Mouse (Mus musculus): ENCODE results near the gene Lgr4. TPM values are rescaled to one million over a fixed set of nuclear protein-coding genes. Genes with fewer than 3 reads are reported as not detected.
"Not testable (repeated sequence)": the region's sequence is repeated elsewhere in the genome, so short reads cannot be mapped to it uniquely, and the experiment has no call there.

Gene Lgr4
- polyA plus RNA-seq (2012; rRNA removed) = 44.2 and 78.8 TPM in 2 replicates

- DNase-seq (ENCODE audit: low read depth, low spot score) = peak; percentile 97
- whole genome bisulfite sequencing = under 1% methylated on average over 102 of the region's 111 CpGs
These were observed at the start of gene Lgr4 for GRCm38 (mm10) chr2:109917496-109918413. Gene Lgr4 (plus strand): TSS chr2:109917647.

- DNase-seq (ENCODE audit: low read depth, low spot score) = not testable (repeated sequence)
- WGBS = 71% methylated on average over 4 of the region's 4 CpGs
These were observed 38.0 kb upstream of the Lgr4 start for GRCm38 (mm10) chr2:109879429-109879828.

- 25% methylated on average over 2 of the region's 2 CpGs for WGBS
- DNase-seq (ENCODE audit: low read depth, low spot score) = no peak
These were observed 36.3 kb upstream of the Lgr4 start for GRCm38 (mm10) chr2:109881111-109881510.

GRCm38 (mm10) chr2:109881625-109882024 lies 35.8 kb upstream of the Lgr4 start:
- WGBS = 21% methylated on average over 1 of the region's 1 CpGs
- no peak for DNase-seq (ENCODE audit: low read depth, low spot score)

GRCm38 (mm10) chr2:109884106-109884505 lies 33.3 kb upstream of the Lgr4 start:
- no peak for DNase-seq (ENCODE audit: low read depth, low spot score)
- WGBS = 70% methylated on average over 4 of the region's 4 CpGs

DNA sequence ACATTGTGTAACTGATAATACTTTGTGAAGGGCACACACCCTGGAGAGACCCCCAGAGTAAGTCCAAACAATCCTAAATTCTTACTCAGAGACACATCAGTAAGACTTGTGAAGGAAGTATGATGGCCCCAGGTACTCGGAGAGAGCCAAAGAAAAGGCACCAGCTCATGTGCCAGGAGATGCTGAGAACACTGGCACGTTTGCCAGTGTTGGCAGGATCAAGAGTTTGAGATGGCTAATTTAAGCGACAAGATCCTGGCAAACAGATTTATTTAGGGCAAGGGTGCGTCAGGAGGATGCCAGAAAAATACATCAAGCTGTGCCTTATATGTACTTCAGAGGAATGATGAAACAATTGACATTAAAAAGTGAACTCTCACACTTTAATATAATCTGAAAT lies 32.9 kb upstream of the Lgr4 start:
- no peak for DNase-seq (ENCODE audit: low read depth, low spot score)

GRCm38 (mm10) chr2:109890068-109890467 lies 27.4 kb upstream of the Lgr4 start:
- no peak for DNase-seq (ENCODE audit: low read depth, low spot score)
- WGBS = 33% methylated on average over 4 of the region's 4 CpGs

More for the DNA sequence above, 32.9 kb upstream of the Lgr4 start:
- 68% methylated on average over 4 of the region's 4 CpGs for WGBS

DNA sequence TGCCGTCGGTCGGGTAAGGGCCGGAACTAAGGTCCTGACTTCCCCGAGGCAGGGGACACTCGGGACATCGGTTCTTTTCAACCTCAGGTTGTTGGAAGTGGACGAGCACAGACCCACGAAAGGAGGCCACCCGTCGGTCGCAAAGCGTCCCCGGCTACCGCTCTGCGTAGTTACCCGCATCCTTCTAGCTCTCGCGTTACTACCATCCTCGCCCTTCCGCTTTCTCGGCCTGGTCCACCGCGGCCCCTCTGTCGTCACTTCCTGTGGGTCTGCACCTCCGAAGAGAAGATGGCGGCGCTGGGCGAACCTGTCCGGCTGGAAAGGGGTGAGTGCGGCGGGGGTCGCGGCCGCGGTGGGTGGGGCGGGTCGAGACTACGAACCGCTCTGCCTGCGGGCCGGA lies 26.9 kb upstream of the Lgr4 start, which contains the start of gene Lin7c:
Lin7c (plus strand) TSS at position 257 of the 400 bp plus-strand sequence.
- WGBS = under 1% methylated on average over 42 of the region's 42 CpGs
- no peak for DNase-seq (ENCODE audit: low read depth, low spot score)

GRCm38 (mm10) chr2:109891031-109891430 lies 26.4 kb upstream of the Lgr4 start:
- no peak for DNase-seq (ENCODE audit: low read depth, low spot score)
- under 1% methylated on average over 34 of the region's 34 CpGs for WGBS

DNA sequence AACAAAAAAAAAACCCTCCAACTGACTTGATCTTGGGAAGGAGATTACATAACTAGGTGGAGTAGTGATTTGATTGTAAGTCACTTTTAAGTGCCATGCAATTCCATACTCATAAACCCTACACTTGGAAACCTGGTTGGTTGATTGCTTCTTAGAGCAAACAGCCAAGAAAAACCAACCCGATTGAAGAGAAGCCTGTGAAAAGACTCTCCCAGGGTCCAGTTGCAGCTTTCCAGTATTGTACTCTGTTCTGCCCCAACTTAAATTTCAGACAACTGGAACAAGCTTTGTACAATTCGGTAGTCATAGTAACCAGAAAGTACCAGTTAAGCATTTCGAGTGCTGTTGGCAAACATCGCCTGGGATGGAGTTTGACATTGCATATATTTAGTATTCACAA lies 26.0 kb upstream of the Lgr4 start:
- 6% methylated on average over 4 of the region's 4 CpGs for WGBS
- DNase-seq (ENCODE audit: low read depth, low spot score) = no peak

DNA sequence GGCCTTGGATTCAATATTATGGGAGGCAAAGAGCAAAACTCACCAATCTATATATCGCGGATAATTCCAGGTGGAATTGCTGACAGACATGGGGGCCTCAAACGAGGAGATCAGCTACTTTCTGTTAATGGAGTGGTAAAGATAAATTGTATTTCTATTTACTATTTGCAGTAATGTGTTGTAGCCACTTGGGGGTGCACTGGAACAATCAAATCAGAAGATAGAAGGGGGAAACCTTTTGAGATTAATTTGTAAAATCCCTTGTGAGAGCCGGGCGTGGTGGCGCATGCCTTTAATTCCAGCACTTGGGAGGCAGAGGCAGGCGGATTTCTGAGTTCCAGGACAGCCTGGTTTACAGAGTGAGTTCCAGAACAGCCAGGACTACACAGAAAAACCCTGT lies 21.1 kb upstream of the Lgr4 start:
- no peak for DNase-seq (ENCODE audit: low read depth, low spot score)
- WGBS = 74% methylated on average over 7 of the region's 7 CpGs

DNA sequence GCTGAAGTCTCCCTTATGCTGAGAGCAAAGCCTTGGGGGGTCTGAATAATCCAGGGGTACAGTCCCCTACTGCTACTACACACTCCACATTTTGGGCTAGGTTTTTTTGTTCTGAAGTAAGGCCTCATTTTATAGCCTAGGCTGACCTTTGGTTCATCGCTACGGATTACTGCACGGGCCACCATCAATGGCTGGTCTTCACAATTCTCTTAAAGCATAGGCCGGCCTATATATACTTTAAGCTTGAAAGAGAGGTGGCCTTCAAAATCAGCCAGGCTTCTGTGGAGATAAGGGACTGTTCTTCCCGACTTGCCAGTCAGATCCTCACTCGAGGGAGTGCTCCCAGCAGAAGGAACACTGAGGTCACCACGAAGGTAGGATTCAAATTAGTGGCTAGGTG lies 14.6 kb upstream of the Lgr4 start:
- WGBS = 35% methylated on average over 7 of the region's 7 CpGs
- DNase-seq (ENCODE audit: low read depth, low spot score) = no peak

DNA sequence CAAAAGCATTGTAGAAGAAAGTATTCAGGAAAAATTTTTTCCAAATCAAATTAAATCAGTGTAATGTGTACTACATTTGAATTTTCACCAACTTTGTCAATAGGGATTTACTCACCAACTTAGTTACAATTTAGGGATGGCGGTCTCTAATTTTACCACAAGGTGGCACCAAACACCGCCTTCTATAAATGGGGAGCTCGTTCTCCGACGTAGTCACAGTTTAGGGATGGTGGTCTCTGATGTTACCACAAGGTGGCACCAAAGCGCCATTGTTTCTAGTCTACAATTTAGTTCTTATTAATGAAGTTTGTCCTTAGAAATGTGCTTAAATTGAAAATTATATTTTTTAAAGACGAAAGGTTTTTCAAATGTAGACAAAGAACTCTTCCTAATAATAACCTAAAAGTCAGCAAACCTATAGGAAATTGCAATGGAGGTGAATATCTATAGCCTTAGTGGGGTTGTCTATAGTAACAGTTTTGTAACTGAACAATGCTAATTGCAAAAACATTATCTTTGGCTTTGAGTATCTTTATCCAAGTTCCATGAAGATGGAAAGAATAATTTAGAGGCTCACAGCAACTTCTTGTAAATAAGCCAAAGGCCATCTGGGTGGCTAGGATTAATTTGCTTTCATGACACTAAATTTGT lies 13.2 kb upstream of the Lgr4 start:
- DNase-seq (ENCODE audit: low read depth, low spot score) = peak; percentile 88
- WGBS = under 1% methylated on average over 7 of the region's 7 CpGs

DNA sequence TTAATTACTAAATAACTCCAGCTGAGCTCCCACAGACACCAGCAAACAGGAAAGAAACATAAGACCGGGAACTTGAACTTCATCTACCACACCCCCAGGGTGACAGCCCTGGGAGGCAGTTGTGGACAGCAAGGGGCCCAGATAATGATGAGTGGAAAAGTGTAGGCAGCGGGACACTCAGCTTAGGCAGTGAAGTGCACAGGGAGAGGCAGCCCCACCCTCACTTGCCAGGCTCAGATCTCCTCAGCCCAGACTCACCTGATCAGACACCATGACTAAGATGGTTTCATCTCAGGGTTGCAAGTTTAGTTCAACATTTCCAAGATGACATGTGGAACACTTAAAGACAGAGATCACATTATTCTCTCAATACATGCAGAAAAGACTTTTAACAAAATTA lies 8.3 kb upstream of the Lgr4 start:
- no peak for DNase-seq (ENCODE audit: low read depth, low spot score)
- WGBS = 63% methylated on average over 2 of the region's 2 CpGs

DNA sequence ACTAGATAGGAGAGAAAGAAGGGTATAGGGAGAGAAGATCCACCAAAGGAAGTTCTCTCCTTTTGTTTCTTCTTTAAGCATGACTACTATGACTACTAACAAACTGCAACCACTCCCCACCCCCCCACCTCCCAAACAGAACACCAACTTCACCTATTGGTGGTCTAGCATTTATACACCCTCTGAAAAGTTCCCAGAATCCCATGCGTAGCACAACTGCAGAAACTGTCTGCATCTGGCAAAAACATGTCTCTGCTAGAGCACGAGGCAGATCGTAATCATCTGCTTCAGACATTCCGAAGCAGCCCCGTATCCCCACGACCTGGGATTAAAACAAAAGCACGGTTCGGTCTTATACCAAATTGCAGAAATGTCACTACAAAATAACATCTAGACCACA lies 5.2 kb upstream of the Lgr4 start:
- no peak for DNase-seq (ENCODE audit: low read depth, low spot score)
- WGBS = 94% methylated on average over 8 of the region's 8 CpGs

DNA sequence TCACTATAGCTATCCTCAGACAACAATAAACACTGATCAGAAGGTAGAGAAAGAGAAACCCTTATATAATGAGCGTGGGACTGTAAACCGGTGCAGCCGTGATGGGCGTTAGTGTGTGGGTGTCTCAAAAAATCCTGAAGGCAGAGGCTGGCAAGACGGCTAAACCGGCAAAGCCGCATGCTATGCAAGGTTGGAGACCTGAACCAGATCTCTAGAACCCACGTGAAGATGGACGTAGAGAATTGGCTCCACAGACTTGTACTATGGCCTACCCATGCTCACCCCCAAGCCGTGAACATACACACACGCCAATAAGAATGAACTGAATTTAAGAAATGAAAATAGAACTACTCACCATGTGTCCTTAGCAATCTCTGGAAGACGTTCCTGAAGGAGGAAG lies 4.7 kb upstream of the Lgr4 start:
- WGBS = 92% methylated on average over 12 of the region's 12 CpGs
- no peak for DNase-seq (ENCODE audit: low read depth, low spot score)

DNA sequence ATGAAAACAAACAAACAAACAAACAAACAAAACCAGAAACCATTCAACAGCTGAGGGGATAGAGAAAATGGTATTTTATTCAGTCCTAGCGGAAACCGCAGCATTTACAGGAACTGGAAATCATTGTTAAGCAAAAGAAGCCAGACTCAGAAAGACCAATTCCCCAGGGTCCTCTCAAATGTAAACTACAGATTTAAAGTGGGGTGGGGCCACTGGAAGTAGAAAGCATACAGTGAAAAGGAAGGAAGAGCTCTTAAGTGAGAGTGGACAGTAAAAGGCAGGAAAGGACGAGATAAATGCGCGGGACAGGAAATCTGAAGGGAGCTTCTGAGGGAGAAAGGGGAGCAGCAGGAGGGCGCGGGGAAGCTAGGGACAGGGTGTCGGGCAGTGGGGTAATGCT lies 4.2 kb upstream of the Lgr4 start:
- WGBS = 80% methylated on average over 8 of the region's 8 CpGs

GRCm38 (mm10) chr2:109914601-109915000 lies 2.8 kb upstream of the Lgr4 start:
- DNase-seq (ENCODE audit: low read depth, low spot score) = no peak

More for the DNA sequence above, 4.2 kb upstream of the Lgr4 start:
- no peak for DNase-seq (ENCODE audit: low read depth, low spot score)

GRCm38 (mm10) chr2:109916782-109917495 lies 508 bp upstream of the Lgr4 start:
- no peak for DNase-seq (ENCODE audit: low read depth, low spot score)

GRCm38 (mm10) chr2:109918592-109919262 lies 1.3 kb downstream of the Lgr4 start:
- WGBS = 8% methylated on average over 22 of the region's 22 CpGs
- DNase-seq (ENCODE audit: low read depth, low spot score) = no peak

More at GRCm38 (mm10) chr2:109916782-109917495, 508 bp upstream of the Lgr4 start:
- 17% methylated on average over 11 of the region's 11 CpGs for WGBS
